Mouse (Mus musculus) limb, embryonic 12.5 days (tissue): ENCODE measurements at regions not wholly inside any gene's neighbourhood (a gene's known extent, or its start where the extent isn't known, plus 50 kb on each side); places are given as distances from the start of the nearest gene placed in this dataset.

ENCODE experiments used
- ATAC-seq: fragments of 200-750 bp; cut with Nextera tagmentation; 2 replicates; pipeline ENCODE4 v1.8.0; 2017; ENCODE audit warnings: low read depth, moderate TSS enrichment; ENCODE audit not compliant: insufficient number of reproducible peaks, insufficient read depth, low FRiP score, low TSS enrichment
- H3K27ac ChIP-seq: fragments of 300-500 bp; sonication (generic); 2 replicates; pipeline ENCODE4 v1.5.1; 2016; ENCODE audit warnings: mild to moderate bottlenecking, moderate library complexity
- H3K27me3 ChIP-seq: fragments of 300-500 bp; sonication (generic); 2 replicates; pipeline ENCODE4 v1.6.1; 2016; ENCODE audit warnings: mild to moderate bottlenecking, moderate library complexity
- H3K36me3 ChIP-seq: fragments of 300-500 bp; sonication (generic); 2 replicates; pipeline ENCODE4 v1.6.1; 2016; ENCODE audit warnings: mild to moderate bottlenecking, moderate library complexity
- H3K4me1 ChIP-seq: fragments of 300-500 bp; sonication (generic); replicated peaks from 2 replicates; pipeline ENCODE4 v1.6.1; 2016
- H3K4me2 ChIP-seq: fragments of 300-500 bp; sonication (generic); 2 replicates; pipeline ENCODE4 v1.6.1; 2016; ENCODE audit warnings: mild to moderate bottlenecking, moderate library complexity
- H3K4me3 ChIP-seq: fragments of 300-500 bp; sonication (generic); replicated peaks from 2 replicates; pipeline ENCODE4 v1.5.1; 2016; ENCODE audit warnings: mild to moderate bottlenecking
- H3K9ac ChIP-seq: fragments of 300-500 bp; sonication (generic); replicated peaks from 2 replicates; pipeline ENCODE4 v1.6.1; 2016; ENCODE audit warnings: mild to moderate bottlenecking, moderate library complexity
- H3K9me3 ChIP-seq: fragments of 300-500 bp; sonication (generic); 2 replicates; pipeline ENCODE4 v1.6.1; 2016; ENCODE audit warnings: mild to moderate bottlenecking, moderate library complexity
- WGBS: fragments of 180-500 bp; shearing (Covaris S2); methylation state at CpG from one replicate; pipeline ENCODE4 v1.1.7; 2016; 5-methylcytosine and 5-hydroxymethylcytosine counted together

DNA sequence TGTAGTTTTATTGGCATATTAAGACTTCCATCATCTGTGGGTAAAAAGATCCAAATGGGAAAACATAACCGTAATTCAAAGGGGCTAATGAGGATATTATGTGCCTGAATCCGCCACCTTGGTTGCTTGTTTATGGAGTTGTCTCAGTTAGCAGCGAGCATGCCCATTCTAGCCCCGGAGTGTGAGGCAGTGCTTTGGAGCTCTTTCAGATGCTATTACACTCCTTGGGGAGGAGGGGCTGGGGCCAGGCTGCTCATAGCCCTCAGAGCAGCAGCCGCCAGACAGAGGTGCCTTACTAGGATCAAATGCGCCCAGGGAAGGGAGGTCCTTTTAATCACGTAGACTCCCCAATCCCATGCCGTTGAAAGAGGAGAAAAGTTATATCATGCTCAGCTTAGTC is 60.9 kb upstream of the Msx2 start:
- WGBS, result 8% methylated on average over 8 of the region's 8 CpGs
- no peak for ATAC-seq

DNA sequence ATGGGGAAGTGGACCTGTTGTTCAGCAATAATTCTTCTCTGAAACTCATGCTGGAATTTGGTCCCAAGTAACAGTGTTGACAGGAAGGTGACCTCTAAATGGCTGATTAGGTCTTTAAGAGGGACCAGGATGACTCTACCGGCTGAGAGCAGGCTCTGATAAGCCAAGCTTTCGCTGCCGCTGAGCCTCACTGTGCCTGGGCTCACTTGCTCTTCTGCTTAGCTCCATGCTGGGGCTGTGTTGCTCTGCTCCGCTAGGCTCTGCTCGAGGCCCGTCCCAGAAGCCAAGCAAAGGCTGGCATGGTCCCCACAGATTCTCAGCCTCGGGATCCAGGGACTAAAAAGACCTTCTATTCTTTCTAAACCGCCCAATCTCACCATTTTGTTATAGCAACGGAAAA is 54.0 kb upstream of the Msx2 start:
- WGBS, result 82% methylated on average over 9 of the region's 9 CpGs
- H3K27ac ChIP-seq, result no peak overlapping the region
- H3K4me2 ChIP-seq, result no peak overlapping the region
- H3K36me3 ChIP-seq, result no peaks in the 10 kb centered on the region
- H3K9ac ChIP-seq, result no peak overlapping the region
- peaks cover 9% of the 10 kb centered on the region for H3K27me3 ChIP-seq
- no peak overlapping the region for H3K4me3 ChIP-seq
- no peaks in the 10 kb centered on the region for H3K9me3 ChIP-seq
- peaks cover 19% of the 10 kb centered on the region for H3K4me1 ChIP-seq
- no peak for ATAC-seq

More for the DNA sequence above, 60.9 kb upstream of the Msx2 start:
- no peak overlapping the region for H3K9ac ChIP-seq
- H3K27ac ChIP-seq, result no peak overlapping the region
- H3K4me1 ChIP-seq, result peaks cover 33% of the 10 kb centered on the region
- H3K36me3 ChIP-seq, result no peaks in the 10 kb centered on the region
- H3K4me3 ChIP-seq, result no peak overlapping the region
- no peaks in the 10 kb centered on the region for H3K9me3 ChIP-seq
- 0 out of 2 replicates have a peak overlapping the region, but pooled peaks have one; percentile 1 for H3K4me2 ChIP-seq
- peaks cover 9% of the 10 kb centered on the region; the same call in 1 of the 2 replicates for H3K27me3 ChIP-seq

DNA sequence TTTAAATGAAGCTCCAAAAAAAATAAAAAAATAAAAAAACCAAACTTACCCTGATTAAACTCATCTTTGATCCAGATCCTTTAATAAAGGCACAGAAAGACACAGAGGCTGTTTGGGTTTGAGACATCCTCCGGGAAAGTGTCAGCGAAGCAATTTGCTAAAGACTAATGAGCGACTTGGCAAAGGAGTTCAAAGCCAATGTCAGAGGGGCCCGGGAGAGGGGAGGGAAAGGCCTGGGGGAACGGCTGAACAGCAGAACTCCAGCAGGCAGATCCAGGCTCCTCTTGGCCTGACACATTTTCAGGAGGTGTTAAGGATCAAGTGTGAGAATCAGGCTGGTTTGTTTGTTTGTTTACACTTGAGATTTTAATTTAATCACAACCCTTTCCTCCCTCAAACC is 49.9 kb upstream of the Msx2 start:
- Histone ChIP-seq H3K4me2 (no peak overlapping the region), H3K36me3 (no peaks in the 10 kb centered on the region), H3K9ac (no peak overlapping the region), H3K27ac (no peak overlapping the region), H3K27me3 (peaks cover 5% of the 10 kb centered on the region; the same call in 1 of the 2 replicates), H3K4me3 (no peak overlapping the region), H3K4me1 (peaks cover 18% of the 10 kb centered on the region; the same call in 1 of the 2 replicates), H3K9me3 (no peaks in the 10 kb centered on the region)
- no peak for ATAC-seq
- WGBS, result 12% methylated on average over 5 of the region's 5 CpGs
